Mouse (Mus musculus): ENCODE data around the gene Lgals4. TPM values are rescaled to one million over a fixed set of nuclear protein-coding genes. Genes with fewer than 3 reads are reported as not detected.
A peak's percentile ranks its signal among the peaks of the same experiment; 100 is the strongest.

Gene Lgals4
- polyA plus RNA-seq, 1 experiment = 0.25 TPM

DNA sequence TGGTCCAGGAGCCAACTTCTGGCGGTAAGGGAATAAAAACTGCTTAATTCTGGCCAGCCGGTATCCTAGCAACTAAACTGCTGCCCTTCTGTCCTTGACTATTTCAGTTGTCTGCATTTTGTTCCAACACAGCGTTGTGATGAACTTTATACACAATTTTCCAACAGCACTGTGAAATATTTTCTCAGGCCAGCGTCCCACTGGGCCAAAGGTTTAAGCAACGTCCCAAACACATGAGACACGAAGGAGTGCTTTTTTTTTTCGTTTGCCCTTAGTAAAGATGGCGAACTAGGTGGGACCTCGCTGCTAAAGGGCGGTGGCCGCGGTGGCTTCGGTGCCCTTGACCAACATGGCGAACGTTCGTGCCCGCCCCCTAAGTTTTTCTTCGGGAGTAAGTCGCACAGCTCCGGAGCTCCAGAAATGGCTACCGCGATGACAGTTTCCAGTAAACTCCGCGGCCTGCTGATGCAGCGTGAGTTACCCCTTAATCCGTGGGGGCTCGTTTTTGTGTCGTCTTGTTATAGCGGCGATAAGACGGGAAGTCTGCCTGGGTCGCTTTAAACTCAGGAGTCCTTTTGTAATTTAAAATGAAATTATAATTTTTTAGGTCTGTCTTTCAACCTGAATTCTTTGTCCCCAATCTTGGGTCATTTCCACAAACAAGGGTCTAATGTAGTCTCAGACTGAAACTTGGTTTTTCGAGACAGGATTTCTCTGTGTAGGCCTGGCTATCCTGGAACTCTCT lies 8.5 kb upstream of the Lgals4 start, which contains the start of gene Ech1:
Gene Ech1 (plus strand): TSS at position 277 of the 745 bp plus-strand sequence.
- Histone ChIP-seq H3K36me3 (ENCODE audit: control insufficient read depth, insufficient read depth) (peaks cover 34% of the 10 kb centered on the region), H3K79me2 (ENCODE audit: control insufficient read depth, insufficient read depth) (no peaks in the 10 kb centered on the region), H3K4me3 (ENCODE audit: insufficient read depth, poor library complexity, severe bottlenecking) (peak within 1 kb of the TSS; percentile 26), H3ac (ENCODE audit: control insufficient read depth, insufficient read length, low read depth) (peak within 1 kb of the TSS; percentile 83), H3K79me3 (ENCODE audit: low read depth) (no peaks in the 10 kb centered on the region), H3K27me3 (ENCODE audit: control insufficient read depth, insufficient read depth, insufficient read length) (no peaks in the 10 kb centered on the region)
- no peak for TF ChIP-seq MYOG (IDR thresholded peaks at IDR 0.05; ENCODE audit: control insufficient read depth, extremely low read depth, insufficient read length)
- no peak for TF ChIP-seq CEBPB (IDR thresholded peaks at IDR 0.05; ENCODE audit: low read depth)
- no peak for TF ChIP-seq MYOD1 (IDR thresholded peaks at IDR 0.05; ENCODE audit: control insufficient read depth, insufficient read length, low read depth)
- TF ChIP-seq CTCF (IDR thresholded peaks at IDR 0.05; ENCODE audit: control insufficient read depth, insufficient read depth, insufficient read length) = no peak
- TF ChIP-seq FOSL1 (IDR thresholded peaks at IDR 0.05; ENCODE audit: insufficient read depth, low read length, poor library complexity, severe bottlenecking) = no peak
- TF ChIP-seq USF1 (IDR thresholded peaks at IDR 0.05; ENCODE audit: low read depth) = no peak
- TF ChIP-seq MAX (IDR thresholded peaks at IDR 0.05) = no peak

DNA sequence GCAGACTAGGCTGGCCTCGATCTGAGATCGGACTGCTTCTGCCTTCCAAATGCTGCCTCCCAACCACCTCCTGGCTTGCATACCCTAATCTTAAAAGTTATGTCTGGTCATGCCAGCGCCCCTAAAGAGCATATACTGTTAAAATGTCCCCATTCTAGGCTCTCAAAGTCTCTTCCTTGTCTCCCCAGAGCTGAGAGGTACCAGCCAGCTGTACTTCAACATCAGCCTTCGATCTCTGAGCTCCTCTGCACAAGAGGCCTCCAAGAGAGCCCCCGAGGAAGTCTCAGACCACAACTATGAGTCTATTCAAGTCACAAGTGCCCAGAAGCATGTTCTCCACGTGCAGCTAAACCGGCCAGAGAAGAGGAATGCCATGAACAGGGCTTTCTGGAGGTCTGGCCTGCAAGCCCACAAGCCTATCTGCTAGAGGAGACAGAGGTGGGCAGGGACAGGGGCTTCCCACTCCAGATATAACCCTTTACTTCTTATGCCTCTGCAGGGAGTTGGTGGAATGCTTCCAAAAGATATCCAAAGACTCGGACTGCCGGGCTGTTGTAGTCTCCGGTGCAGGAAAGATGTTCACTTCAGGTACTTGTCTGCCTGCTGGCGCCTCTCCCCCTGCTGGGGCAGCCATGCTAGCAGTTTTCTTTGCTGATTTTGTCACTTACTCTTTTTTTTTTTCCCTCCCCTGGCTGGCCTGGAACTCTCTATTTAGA lies 7.8 kb upstream of the Lgals4 start:
- Histone ChIP-seq H3K36me3 (ENCODE audit: control insufficient read depth, insufficient read depth) (peaks cover 27% of the 10 kb centered on the region), H3ac (ENCODE audit: control insufficient read depth, insufficient read length, low read depth) (peak overlapping the region; percentile 31), H3K4me3 (ENCODE audit: insufficient read depth, poor library complexity, severe bottlenecking) (peak overlapping the region; percentile 26), H3K79me2 (ENCODE audit: control insufficient read depth, insufficient read depth) (no peaks in the 10 kb centered on the region), H3K27me3 (ENCODE audit: control insufficient read depth, insufficient read depth, insufficient read length) (no peaks in the 10 kb centered on the region), H3K79me3 (ENCODE audit: low read depth) (no peaks in the 10 kb centered on the region)
- TF ChIP-seq MYOD1 (IDR thresholded peaks at IDR 0.05; ENCODE audit: control insufficient read depth, insufficient read length, low read depth) (no peak), MYOG (IDR thresholded peaks at IDR 0.05; ENCODE audit: control insufficient read depth, extremely low read depth, insufficient read length) (no peak), CEBPB (IDR thresholded peaks at IDR 0.05; ENCODE audit: low read depth) (no peak), FOSL1 (IDR thresholded peaks at IDR 0.05; ENCODE audit: insufficient read depth, low read length, poor library complexity, severe bottlenecking) (no peak), MAX (IDR thresholded peaks at IDR 0.05) (no peak), USF1 (IDR thresholded peaks at IDR 0.05; ENCODE audit: low read depth) (no peak), CTCF (IDR thresholded peaks at IDR 0.05; ENCODE audit: control insufficient read depth, insufficient read depth, insufficient read length) (no peak)

DNA sequence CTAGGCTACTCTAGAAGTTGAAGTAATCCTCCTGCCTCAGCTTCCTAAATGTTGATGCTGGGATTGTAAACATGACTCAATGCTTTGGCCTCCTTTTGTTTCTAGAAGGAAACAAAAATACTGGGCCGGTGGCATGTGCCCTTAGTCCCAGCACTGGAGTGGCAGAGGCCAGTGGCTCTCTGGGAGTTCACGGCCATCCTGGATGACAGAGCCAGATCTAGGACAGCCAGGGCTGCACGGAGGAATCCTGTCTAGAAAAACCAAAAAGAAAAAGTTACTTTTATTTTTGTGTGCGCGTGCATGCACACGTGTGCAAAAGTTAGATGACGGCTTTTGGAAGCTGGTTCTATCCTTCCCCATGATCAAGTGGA lies 7.3 kb upstream of the Lgals4 start:
- Histone ChIP-seq H3K79me2 (ENCODE audit: control insufficient read depth, insufficient read depth) (no peaks in the 10 kb centered on the region), H3K27me3 (ENCODE audit: control insufficient read depth, insufficient read depth, insufficient read length) (no peaks in the 10 kb centered on the region), H3K36me3 (ENCODE audit: control insufficient read depth, insufficient read depth) (peaks cover 21% of the 10 kb centered on the region), H3K79me3 (ENCODE audit: low read depth) (no peaks in the 10 kb centered on the region), H3ac (ENCODE audit: control insufficient read depth, insufficient read length, low read depth) (no peak overlapping the region), H3K4me3 (ENCODE audit: insufficient read depth, poor library complexity, severe bottlenecking) (no peak overlapping the region)
- TF ChIP-seq MYOD1 (IDR thresholded peaks at IDR 0.05; ENCODE audit: control insufficient read depth, insufficient read length, low read depth) = no peak
- TF ChIP-seq MAX (IDR thresholded peaks at IDR 0.05) = no peak
- TF ChIP-seq FOSL1 (IDR thresholded peaks at IDR 0.05; ENCODE audit: insufficient read depth, low read length, poor library complexity, severe bottlenecking) = no peak
- TF ChIP-seq MYOG (IDR thresholded peaks at IDR 0.05; ENCODE audit: control insufficient read depth, extremely low read depth, insufficient read length) = no peak
- TF ChIP-seq CTCF (IDR thresholded peaks at IDR 0.05; ENCODE audit: control insufficient read depth, insufficient read depth, insufficient read length) = no peak
- no peak for TF ChIP-seq USF1 (IDR thresholded peaks at IDR 0.05; ENCODE audit: low read depth)
- no peak for TF ChIP-seq CEBPB (IDR thresholded peaks at IDR 0.05; ENCODE audit: low read depth)

DNA sequence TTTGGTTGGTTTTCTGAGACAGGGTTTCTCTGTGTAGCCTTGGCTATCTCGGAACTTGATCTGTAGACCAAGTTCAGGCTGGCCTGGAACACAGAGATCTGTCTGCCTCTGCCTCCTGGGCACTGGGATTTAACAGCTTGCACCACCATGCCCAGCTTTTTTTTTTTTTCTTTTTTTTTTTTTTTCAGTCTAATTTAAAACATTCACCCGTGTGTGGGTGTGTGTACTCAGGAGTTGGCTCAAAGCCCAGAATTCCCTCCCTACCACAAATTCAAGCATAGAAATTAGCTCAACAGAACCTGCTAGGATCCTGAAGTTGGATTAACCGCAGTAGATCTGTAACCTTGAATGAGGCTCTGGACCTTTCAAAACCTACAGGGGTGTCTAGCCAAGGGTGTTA lies 6.3 kb upstream of the Lgals4 start:
- TF ChIP-seq CEBPB (IDR thresholded peaks at IDR 0.05; ENCODE audit: low read depth) (no peak), MAX (IDR thresholded peaks at IDR 0.05) (no peak), CTCF (IDR thresholded peaks at IDR 0.05; ENCODE audit: control insufficient read depth, insufficient read depth, insufficient read length) (no peak), USF1 (IDR thresholded peaks at IDR 0.05; ENCODE audit: low read depth) (no peak), MYOD1 (IDR thresholded peaks at IDR 0.05; ENCODE audit: control insufficient read depth, insufficient read length, low read depth) (no peak), FOSL1 (IDR thresholded peaks at IDR 0.05; ENCODE audit: insufficient read depth, low read length, poor library complexity, severe bottlenecking) (no peak), MYOG (IDR thresholded peaks at IDR 0.05; ENCODE audit: control insufficient read depth, extremely low read depth, insufficient read length) (no peak)
- no peaks in the 10 kb centered on the region for H3K27me3 ChIP-seq (ENCODE audit: control insufficient read depth, insufficient read depth, insufficient read length)
- H3K79me2 ChIP-seq (ENCODE audit: control insufficient read depth, insufficient read depth) = no peaks in the 10 kb centered on the region
- H3ac ChIP-seq (ENCODE audit: control insufficient read depth, insufficient read length, low read depth) = no peak overlapping the region
- H3K36me3 ChIP-seq (ENCODE audit: control insufficient read depth, insufficient read depth) = peaks cover 12% of the 10 kb centered on the region
- H3K79me3 ChIP-seq (ENCODE audit: low read depth) = no peaks in the 10 kb centered on the region
- no peak overlapping the region for H3K4me3 ChIP-seq (ENCODE audit: insufficient read depth, poor library complexity, severe bottlenecking)

DNA sequence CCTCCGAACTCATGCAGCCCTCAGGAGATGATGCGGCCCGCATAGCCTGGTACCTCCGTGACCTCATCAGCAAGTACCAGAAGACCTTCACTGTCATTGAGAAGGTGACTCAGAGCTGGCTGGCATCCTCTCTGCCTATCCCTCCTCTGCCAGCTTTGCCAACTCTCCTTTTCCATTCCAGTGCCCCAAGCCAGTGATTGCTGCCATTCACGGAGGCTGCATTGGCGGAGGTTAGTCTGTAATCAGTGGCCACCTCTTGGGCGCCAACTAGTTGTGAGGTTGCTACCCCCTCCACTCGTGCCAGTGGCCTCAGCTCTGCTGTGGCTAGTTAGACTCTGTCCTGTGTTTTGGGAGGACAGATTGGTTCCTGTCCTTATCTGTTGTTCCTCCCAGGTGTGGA lies 3.8 kb upstream of the Lgals4 start:
- no peaks in the 10 kb centered on the region for H3K79me3 ChIP-seq (ENCODE audit: low read depth)
- no peaks in the 10 kb centered on the region for H3K79me2 ChIP-seq (ENCODE audit: control insufficient read depth, insufficient read depth)
- no peak overlapping the region for H3ac ChIP-seq (ENCODE audit: control insufficient read depth, insufficient read length, low read depth)
- H3K4me3 ChIP-seq (ENCODE audit: insufficient read depth, poor library complexity, severe bottlenecking) = no peak overlapping the region
- peaks cover 4% of the 10 kb centered on the region for H3K36me3 ChIP-seq (ENCODE audit: control insufficient read depth, insufficient read depth)
- no peak for TF ChIP-seq USF1 (IDR thresholded peaks at IDR 0.05; ENCODE audit: low read depth)
- TF ChIP-seq MAX (IDR thresholded peaks at IDR 0.05) = no peak
- TF ChIP-seq MYOD1 (IDR thresholded peaks at IDR 0.05; ENCODE audit: control insufficient read depth, insufficient read length, low read depth) = no peak
- no peak for TF ChIP-seq CEBPB (IDR thresholded peaks at IDR 0.05; ENCODE audit: low read depth)
- no peak for TF ChIP-seq MYOG (IDR thresholded peaks at IDR 0.05; ENCODE audit: control insufficient read depth, extremely low read depth, insufficient read length)
- TF ChIP-seq CTCF (IDR thresholded peaks at IDR 0.05; ENCODE audit: control insufficient read depth, insufficient read depth, insufficient read length) = no peak
- no peak for TF ChIP-seq FOSL1 (IDR thresholded peaks at IDR 0.05; ENCODE audit: insufficient read depth, low read length, poor library complexity, severe bottlenecking)
- H3K27me3 ChIP-seq (ENCODE audit: control insufficient read depth, insufficient read depth, insufficient read length) = no peaks in the 10 kb centered on the region
